Mouse (Mus musculus) retina, adult 2 months (tissue): Measurements from ENCODE around the gene Pxmp2.

Experiments used
- DNase-seq: peaks from one replicate; pipeline ENCODE4 v3.0.0-alpha.2; 2012; ENCODE audit warnings: low read depth, low spot score

The Pxmp2 gene

GRCm38 (mm10) chr5:110285770-110286445 is at the start of gene Pxmp2, which contains the start of gene Pole:
Gene Pxmp2, minus strand, starts transcription at chr5:110286186.
Gene Pole, plus strand, starts transcription at chr5:110286306.
- DNase-seq = peak; percentile 71

DNA sequence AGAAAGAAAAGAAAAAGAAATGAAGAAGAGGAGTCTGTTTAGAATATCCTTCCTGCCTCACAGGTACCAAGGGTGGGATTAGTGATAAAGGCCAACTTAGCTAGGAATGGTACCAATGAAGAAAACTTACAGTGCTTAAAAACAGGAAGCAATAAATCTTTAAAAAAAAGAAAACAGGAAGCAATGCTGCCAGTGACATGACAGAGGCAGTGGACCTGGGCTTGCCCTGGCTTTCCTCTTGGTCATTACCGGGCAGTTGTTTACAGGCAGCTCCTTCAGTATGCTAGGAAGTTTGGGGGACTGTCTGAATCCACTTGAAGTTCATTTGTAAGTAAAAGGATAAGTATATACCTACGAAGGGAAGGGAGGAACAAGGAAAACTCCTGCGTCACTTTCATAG is 44.5 kb upstream of the Pxmp2 start:
- DNase-seq = no peak

GRCm38 (mm10) chr5:110313127-110313526 is 27.1 kb upstream of the Pxmp2 start:
- DNase-seq = no peak

DNA sequence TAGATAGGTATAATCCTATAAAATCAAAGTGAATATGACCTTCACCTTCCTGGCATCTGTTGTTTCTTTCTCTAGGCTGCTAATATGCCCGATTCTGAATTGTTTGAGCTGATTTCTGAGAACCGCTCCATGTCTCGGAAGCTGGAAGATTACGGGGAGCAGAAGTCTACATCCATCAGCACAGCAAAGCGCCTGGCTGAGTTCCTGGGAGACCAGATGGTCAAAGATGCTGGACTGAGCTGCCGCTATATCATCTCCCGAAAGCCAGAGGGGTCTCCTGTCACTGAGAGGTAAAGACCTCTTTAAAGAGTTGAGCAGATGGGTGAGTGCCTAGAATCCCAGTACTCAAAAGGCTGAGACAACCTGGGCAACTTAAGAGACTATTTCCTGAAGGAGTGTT is 22.9 kb upstream of the Pxmp2 start:
- no peak for DNase-seq

DNA sequence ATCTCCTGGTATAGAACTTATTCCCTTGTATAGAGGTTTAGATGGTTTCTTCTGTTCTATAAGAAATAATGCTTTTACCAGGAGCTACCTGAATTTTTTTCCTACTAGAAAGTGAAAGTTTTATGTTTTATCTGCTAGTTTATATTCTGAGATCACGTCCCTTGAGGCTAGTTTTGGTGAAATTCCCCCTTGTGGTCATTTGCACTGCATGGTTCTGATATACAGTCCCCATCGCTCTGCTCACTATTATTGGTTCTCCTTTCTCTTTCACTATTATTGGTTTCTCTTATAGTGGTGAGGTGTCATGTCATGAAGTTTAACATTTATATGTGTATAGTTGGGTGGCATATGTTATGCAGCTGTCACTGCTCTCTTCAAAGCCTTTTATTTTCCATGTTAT is 14.6 kb upstream of the Pxmp2 start:
- DNase-seq = no peak

GRCm38 (mm10) chr5:110296637-110297036 is 10.7 kb upstream of the Pxmp2 start:
- DNase-seq = no peak

- no peak for DNase-seq
These were observed 5.7 kb upstream of the Pxmp2 start for GRCm38 (mm10) chr5:110291649-110292048.

- no peak for DNase-seq
These were observed 1.1 kb upstream of the Pxmp2 start for GRCm38 (mm10) chr5:110287084-110287475.

DNA sequence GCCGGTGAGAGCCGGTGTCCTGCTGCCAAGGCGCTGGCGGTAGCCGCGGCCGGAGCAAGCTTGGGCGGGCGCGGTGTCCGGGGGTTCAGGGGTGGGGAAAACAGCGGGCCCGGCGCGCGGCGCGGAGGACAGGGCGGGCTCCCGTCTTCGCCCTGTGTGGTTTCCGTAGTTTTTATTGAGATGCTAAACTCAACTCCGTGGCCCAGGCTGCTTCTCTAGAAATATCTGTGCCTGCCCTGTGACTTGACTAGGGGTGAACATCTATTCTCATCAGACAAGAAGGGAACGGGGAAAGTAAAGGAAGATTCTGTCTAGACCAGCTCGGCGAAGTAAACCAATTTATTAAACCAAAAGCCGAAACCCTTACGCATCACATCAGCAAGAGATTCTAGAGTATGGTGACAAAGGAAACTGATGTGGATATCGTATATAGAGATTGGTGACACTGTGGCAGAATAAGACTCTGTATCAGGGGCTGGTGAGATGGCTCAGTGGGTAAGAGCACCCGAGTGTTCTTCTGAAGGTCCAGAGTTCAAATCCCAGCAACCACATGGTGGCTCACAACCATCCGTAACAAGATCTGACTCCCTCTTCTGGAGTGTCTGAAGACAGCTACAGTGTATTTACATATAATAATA is 579 bp upstream of the Pxmp2 start:
- DNase-seq = no peak

DNA sequence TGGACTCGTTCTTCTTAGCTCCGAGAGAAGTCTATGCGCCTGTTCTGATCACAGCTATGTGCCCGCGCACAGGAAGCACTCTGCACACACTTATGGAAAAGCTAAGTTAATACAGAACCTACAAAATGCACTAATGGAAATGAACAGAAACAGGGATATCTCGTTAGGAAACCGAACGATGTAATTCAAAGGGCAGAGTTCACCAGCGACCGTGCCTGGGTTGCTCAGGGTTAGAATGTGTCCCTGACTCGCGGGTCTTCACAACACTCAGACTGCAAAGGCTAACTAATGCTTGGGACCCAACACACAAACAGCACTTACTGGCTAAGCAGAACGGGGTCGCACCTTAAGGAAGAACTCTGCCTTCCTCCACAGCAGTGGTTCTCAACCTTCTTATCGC is 830 bp downstream of the Pxmp2 start:
- no peak for DNase-seq

- no peak for DNase-seq
These were observed 1.4 kb downstream of the Pxmp2 start for GRCm38 (mm10) chr5:110284536-110284935.

GRCm38 (mm10) chr5:110281984-110282383 is 4.0 kb downstream of the Pxmp2 start:
- DNase-seq = no peak

DNA sequence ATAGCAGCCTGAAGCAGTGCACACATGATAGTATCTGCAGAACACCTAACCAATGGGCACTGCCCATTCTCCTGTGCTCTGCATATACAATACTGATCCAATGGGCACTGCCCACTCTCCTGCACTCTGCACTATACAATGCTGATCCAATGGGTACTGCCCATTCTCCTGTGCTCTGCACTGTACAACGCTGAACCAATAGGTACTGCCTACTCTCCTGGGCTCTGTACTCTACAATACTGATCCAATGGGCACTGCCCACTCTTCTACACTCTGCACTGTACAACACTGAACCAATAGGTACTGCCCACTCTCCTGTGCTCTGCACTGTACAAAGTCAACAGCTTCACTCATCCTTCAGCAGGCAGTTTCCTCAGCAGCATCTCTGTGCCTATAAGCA is 9.1 kb downstream of the Pxmp2 start:
- DNase-seq = no peak

DNA sequence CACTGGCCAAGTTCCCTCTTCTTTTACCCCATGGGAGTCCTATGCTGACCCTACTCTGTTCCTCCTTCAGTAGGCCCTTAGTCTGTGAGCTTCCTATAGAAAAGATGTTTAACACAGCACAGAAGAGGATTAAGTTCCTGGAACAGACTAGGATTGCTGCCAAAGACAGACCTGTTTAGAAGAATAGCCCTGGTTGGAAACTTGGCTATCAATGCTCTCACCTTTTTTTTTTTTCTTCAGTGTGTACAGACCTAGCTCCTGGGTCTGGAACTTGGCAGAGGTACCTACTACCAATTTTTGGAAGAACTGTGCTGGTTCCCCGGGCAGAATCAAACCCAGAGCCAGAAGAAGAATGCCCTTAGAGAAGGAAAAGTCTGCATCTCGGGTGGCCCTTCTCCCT is 9.6 kb downstream of the Pxmp2 start:
- DNase-seq = no peak

- no peak for DNase-seq
These were observed 11.1 kb downstream of the Pxmp2 start for GRCm38 (mm10) chr5:110274846-110275245.

GRCm38 (mm10) chr5:110274147-110274546 is 11.8 kb downstream of the Pxmp2 start:
- DNase-seq = no peak

DNA sequence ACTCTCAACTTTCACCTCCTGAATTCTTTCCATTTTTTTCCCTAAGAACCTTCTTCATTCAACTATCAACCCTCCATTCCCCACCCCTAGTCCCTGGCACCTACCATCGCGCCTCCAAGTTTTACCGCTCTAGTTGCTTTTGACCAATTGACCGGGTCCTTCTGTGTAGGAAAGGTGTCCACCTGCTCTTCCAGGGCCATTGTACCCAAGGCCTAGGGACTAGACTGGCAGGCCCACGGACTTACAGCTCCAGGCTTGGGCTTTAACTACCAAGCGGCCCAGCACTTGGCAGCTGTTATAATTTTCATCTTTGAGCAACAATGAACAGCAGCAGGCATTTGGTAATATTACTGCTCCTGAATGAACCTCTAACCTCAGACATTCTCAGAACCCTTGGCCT is 15.7 kb downstream of the Pxmp2 start:
- no peak for DNase-seq

DNA sequence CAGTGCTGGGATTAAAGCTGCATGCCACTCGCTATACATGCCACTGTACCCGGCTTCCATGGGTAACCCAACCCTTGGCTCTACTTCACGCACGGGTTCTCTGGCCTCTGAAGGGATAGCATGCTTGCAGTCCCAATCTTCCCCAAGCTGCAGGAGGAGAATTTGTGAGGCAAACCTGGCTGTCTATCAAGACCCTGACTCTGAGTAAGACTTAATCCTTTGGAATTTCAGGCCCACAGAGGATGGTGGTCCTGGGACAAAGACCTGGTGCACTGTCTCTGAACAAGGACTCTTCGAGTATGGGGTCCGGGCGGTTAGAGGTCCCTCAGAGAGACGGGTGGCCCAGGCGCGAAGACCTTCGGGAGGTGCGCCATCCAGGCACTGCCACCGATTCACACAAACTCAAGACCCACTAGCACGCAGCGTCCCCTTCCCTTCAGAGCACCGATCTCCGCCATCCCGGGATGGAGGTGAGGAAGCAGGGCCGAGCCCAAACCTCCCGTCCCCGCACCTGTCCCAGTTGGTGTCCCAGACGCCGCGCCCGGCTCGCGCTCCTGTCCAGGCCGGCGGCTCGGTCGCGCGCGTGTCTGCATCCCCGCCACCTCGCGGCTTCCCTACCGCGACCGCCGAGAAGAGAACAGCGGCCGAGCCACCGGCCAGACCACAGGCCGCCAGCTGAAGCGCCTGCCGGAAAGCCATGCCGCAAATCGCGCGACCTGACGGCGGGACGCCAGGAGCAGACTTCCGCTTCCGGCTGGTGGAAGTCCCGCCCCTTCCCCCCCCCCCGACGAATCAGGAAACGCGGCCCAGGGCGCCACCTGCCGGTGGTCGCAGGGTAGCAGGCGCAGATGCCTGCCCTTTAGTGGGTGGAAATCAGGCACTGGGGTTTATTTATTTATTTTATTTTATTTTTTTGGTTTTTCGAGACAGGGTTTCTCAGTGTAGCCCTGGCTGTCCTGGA is 16.6 kb downstream of the Pxmp2 start, which contains the start of gene Pgam5:
Pgam5 (minus strand) TSS at position 773 of the 961 bp plus-strand sequence.
- DNase-seq = peak; percentile 78

DNA sequence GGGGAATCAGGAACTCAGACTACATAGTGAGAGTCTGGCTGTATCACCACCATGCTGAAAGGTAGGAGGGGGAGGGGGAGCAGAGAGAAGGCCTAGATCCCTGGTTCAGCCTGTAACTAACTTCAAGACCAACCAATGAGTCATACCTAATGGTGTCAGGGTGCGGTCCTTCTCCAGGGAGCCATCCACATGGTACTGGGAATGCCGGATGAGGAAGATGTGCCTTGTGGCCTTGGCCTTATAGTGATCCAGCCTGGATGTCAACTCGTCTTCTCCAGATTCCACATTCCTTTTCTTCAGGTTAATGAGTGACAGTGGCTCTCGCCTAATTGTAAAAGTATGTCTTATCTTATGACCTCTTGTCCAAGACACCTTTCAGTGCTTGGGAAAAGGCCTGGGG is 19.0 kb downstream of the Pxmp2 start:
- DNase-seq = no peak

- DNase-seq = no peak
These were observed 41.9 kb downstream of the Pxmp2 start for GRCm38 (mm10) chr5:110244091-110244490.

GRCm38 (mm10) chr5:110232346-110232745 is 53.6 kb downstream of the Pxmp2 start:
- no peak for DNase-seq

DNA sequence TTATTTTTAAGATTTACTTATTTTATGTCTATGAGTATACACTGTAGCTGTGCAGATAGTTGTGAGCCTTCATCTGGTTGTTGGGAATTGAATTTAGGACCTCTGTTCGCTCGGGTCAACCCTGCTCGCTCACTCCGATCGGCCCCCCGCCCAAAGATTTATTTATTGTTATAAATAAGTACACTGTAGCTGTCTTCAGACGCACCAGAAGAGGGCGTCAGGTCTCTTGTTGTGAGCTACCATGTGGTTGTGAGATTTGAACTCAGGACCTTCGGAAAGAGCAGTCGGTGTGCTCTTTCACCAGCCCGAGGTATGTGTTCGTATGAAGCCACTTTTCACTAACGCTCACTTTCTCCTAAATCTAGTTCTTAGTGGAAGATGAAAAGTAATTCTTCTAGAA is 54.3 kb downstream of the Pxmp2 start:
- DNase-seq = no peak
